Comparison of ENCODE assay signal across 10 mouse cellular contexts in the genomic region with DNA sequence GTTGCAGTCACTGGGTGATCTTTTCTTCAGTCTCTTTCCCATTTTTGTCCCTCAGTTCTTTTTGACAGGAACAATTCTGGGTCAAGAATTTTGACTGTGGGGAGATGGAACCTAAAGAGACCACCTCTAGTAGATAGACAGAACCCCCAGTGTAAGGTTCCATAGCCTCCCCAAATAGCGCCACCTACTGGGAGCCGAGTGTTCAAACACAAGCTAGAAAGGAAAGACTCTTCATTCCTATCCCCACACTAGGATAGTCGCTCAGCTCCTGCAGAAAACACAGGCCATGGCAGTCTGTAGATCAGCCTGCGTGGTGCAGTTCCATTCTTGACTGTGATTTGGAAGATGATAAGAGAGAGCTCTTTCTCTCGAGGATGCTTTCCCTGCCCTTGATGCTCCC.
A peak's percentile ranks its signal among the peaks of the same experiment; 100 is the strongest.
DNase-seq lines count a peak whose midpoint lies in the region; ATAC-seq and TF ChIP-seq lines count a peak whose summit lies in the region.
"Had no signal": no experiment of that assay in that cellular context is flagged by ENCODE, and none has a peak within 500 bp of the region (broad histone marks: within the 10 kb centered on the region; RNA-seq: fewer than 3 reads in every experiment).

No protein-coding gene starts in this region.

- no peak overlapping the region for H3K4me3 ChIP-seq in layer of hippocampus, adult 2 months
- H3K4me3 ChIP-seq in ES-Bruce4 (ENCODE audit: low read depth, low read length), result peak overlapping the region; percentile 49

- TF ChIP-seq POLR2A in ES-Bruce4 (IDR thresholded peaks at IDR 0.05; ENCODE audit: insufficient read depth, low read length), result no peak

- TF ChIP-seq EP300 in ES-Bruce4 (IDR thresholded peaks at IDR 0.05; ENCODE audit: insufficient read depth, low read depth, low read length), result no peak

- H3K27ac ChIP-seq in layer of hippocampus, adult 2 months, result no peak overlapping the region
- H3K27ac ChIP-seq in ES-Bruce4 (ENCODE audit: insufficient read depth, low read length), result peak overlapping the region; percentile 78

- no peak for ATAC-seq in erythroblast, adult 5-6 weeks (replicated peaks; ENCODE audit: low FRiP score, poor library complexity, severe bottlenecking)
- ATAC-seq: forebrain, embryonic 14.5 days had no signal

- peak; percentile 73 for TF ChIP-seq CTCF in layer of hippocampus, adult 2 months (conservative IDR thresholded peaks at IDR 0.05)
- TF ChIP-seq CTCF in ES-Bruce4 (IDR thresholded peaks at IDR 0.05; ENCODE audit: low read depth, low read length), result peak; percentile 26

- H3K36me3 ChIP-seq in ES-Bruce4 (ENCODE audit: control insufficient read depth, insufficient read depth, low read length, poor library complexity, severe bottlenecking), result no peaks in the 10 kb centered on the region

- peak; percentile 26 for DNase-seq in adrenal gland, postnatal 25 days
- DNase-seq in adrenal gland, postnatal 4 days (ENCODE audit: low spot score in 2 of 2), result no peak
- peak in 1 of 2 experiments; percentile 25 for DNase-seq in layer of hippocampus, adult 2 months (ENCODE audit: low spot score in 2 of 2)
- DNase-seq in layer of hippocampus, adult 9-10 months (ENCODE audit: low spot score), result no peak
- DNase-seq in lung, postnatal 10 days, result peak; percentile 24
- DNase-seq in urinary bladder, postnatal 25 days (ENCODE audit: low spot score), result no peak
- DNase-seq: cerebellum, adult 8-10 months had no signal

- H3K9ac ChIP-seq in ES-Bruce4 (ENCODE audit: low read depth, poor library complexity, severe bottlenecking), result no peak overlapping the region; the same call in 1 of the 2 replicates

- no peaks in the 10 kb centered on the region for H3K27me3 ChIP-seq in ES-Bruce4 (ENCODE audit: control insufficient read depth, insufficient read depth, low read length, poor library complexity, severe bottlenecking)

- H3K9me3 ChIP-seq in ES-Bruce4 (replicated peaks; ENCODE audit: control insufficient read depth, insufficient read depth, low read length, poor library complexity, severe bottlenecking), result no peaks in the 10 kb centered on the region

- H3K4me1 ChIP-seq in ES-Bruce4 (ENCODE audit: control insufficient read depth, insufficient read depth, low read length), result peaks cover 18% of the 10 kb centered on the region

Comparison
In these comparisons a context has a peak if more than half of its experiments do, and no peak if none do; other contexts are left out.
1. DNase-seq: peak in adrenal gland, postnatal 25 days (single experiment) and lung, postnatal 10 days (single experiment); none in adrenal gland, postnatal 4 days (0 of 2), layer of hippocampus, adult 9-10 months (single experiment) and urinary bladder, postnatal 25 days (single experiment).